In the genomic region with DNA sequence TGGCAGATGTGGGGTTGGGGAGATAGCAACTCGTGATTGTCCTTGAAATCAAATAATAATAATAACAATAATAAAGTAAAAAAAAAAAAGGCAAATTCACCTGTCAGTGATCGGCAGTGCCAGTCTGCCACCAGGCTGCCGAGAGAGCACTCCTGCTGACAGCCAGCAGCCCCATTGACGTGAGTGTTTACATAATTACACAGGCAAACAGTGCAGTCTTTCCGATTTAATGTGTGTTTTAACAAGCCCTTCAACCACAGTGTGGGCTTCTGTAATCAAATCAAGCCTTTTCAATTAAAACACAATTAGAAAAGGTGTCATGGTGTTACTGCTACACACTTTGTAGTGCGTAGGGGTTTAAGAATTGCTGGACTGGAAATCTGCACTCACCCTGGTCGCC, we compare ENCODE assay signal across 10 mouse cellular contexts. TPM values are rescaled to one million over a fixed set of nuclear protein-coding genes. Genes with fewer than 3 reads are reported as not detected.
DNase-seq lines count a peak whose midpoint lies in the region; ATAC-seq and TF ChIP-seq lines count a peak whose summit lies in the region.
"Had no signal": no experiment of that assay in that cellular context is flagged by ENCODE, and none has a peak within 500 bp of the region (broad histone marks: within the 10 kb centered on the region; RNA-seq: fewer than 3 reads in every experiment).

No protein-coding gene starts in this region.

- WGBS in hindbrain, embryonic 13.5 days, result 24% methylated on average over 7 of the region's 7 CpGs
- WGBS in hindbrain, embryonic 16.5 days, result 17% methylated on average over 7 of the region's 7 CpGs
- 27% methylated on average over 7 of the region's 7 CpGs for WGBS in embryonic facial prominence, embryonic 13.5 days
- WGBS in liver, embryonic 16.5 days (ENCODE audit: insufficient replicate concordance), result 24% methylated on average over 7 of the region's 7 CpGs

- no peak overlapping the region for H3K9ac ChIP-seq in hindbrain, embryonic 13.5 days
- no peak overlapping the region for H3K9ac ChIP-seq in hindbrain, embryonic 16.5 days (ENCODE audit: low read depth, low read length)
- H3K9ac ChIP-seq in embryonic facial prominence, embryonic 13.5 days, result no peak overlapping the region
- H3K9ac ChIP-seq in liver, embryonic 16.5 days (ENCODE audit: low read depth, low read length), result no peak overlapping the region

- no peak overlapping the region for H3K27ac ChIP-seq in hindbrain, embryonic 13.5 days
- no peak overlapping the region for H3K27ac ChIP-seq in hindbrain, embryonic 16.5 days (ENCODE audit: low read depth, low read length)
- no peak overlapping the region for H3K27ac ChIP-seq in bone marrow macrophage, adult 2 months (ENCODE audit: insufficient read depth, low read depth, low read length)
- no peak overlapping the region for H3K27ac ChIP-seq in embryonic facial prominence, embryonic 13.5 days
- H3K27ac ChIP-seq in liver, embryonic 16.5 days (ENCODE audit: low read length), result no peak overlapping the region

- no peak for TF ChIP-seq POLR2A in bone marrow macrophage, adult 2 months (IDR thresholded peaks at IDR 0.05; ENCODE audit: borderline replicate concordance, low read depth, low read length)

- H3K27me3 ChIP-seq in hindbrain, embryonic 13.5 days, result peaks cover 74% of the 10 kb centered on the region
- peaks cover 2% of the 10 kb centered on the region for H3K27me3 ChIP-seq in hindbrain, embryonic 16.5 days (replicated peaks; ENCODE audit: control insufficient read depth, insufficient read depth, low read length)
- peaks cover 44% of the 10 kb centered on the region for H3K27me3 ChIP-seq in embryonic facial prominence, embryonic 13.5 days
- H3K27me3 ChIP-seq in liver, embryonic 16.5 days (ENCODE audit: control insufficient read depth, insufficient read depth, low read depth, low read length), result no peaks in the 10 kb centered on the region

- no peak for DNase-seq in cerebellum, postnatal 10 days
- DNase-seq in cerebellum, postnatal 14 days, result no peak
- DNase-seq: kidney, adult 18-20 months had no signal

- H3K4me1 ChIP-seq in hindbrain, embryonic 13.5 days (replicated peaks), result peaks cover 10% of the 10 kb centered on the region; the same call in 1 of the 2 replicates
- H3K4me1 ChIP-seq in hindbrain, embryonic 16.5 days (ENCODE audit: control insufficient read depth, insufficient read depth, low read depth, low read length), result peaks cover 5% of the 10 kb centered on the region
- H3K4me1 ChIP-seq in bone marrow macrophage, adult 2 months (ENCODE audit: control insufficient read depth, insufficient read depth, low read length), result 0 out of 2 replicates have a peak, but pooled peaks cover 3% of the 10 kb centered on the region
- H3K4me1 ChIP-seq in embryonic facial prominence, embryonic 13.5 days, result peaks cover 7% of the 10 kb centered on the region
- H3K4me1 ChIP-seq in liver, embryonic 16.5 days (ENCODE audit: control insufficient read depth, low read depth, low read length), result no peaks in the 10 kb centered on the region

- no peak for TF ChIP-seq CTCF in bone marrow macrophage, adult 2 months (IDR thresholded peaks at IDR 0.05; ENCODE audit: low read depth, low read length)

- peak overlapping the region; percentile 31; the same call in 1 of the 2 replicates for H3K4me2 ChIP-seq in hindbrain, embryonic 13.5 days
- no peak overlapping the region; the same call in 1 of the 2 replicates for H3K4me2 ChIP-seq in hindbrain, embryonic 16.5 days (ENCODE audit: low read length)
- peak overlapping the region; percentile 30 for H3K4me2 ChIP-seq in embryonic facial prominence, embryonic 13.5 days
- H3K4me2 ChIP-seq in liver, embryonic 16.5 days (ENCODE audit: low read depth, low read length), result peak overlapping the region; percentile 33

- H3K36me3 ChIP-seq in hindbrain, embryonic 13.5 days, result no peaks in the 10 kb centered on the region
- H3K36me3 ChIP-seq in hindbrain, embryonic 16.5 days (ENCODE audit: control insufficient read depth, insufficient read depth, low read length), result no peaks in the 10 kb centered on the region
- no peaks in the 10 kb centered on the region for H3K36me3 ChIP-seq in embryonic facial prominence, embryonic 13.5 days
- no peaks in the 10 kb centered on the region for H3K36me3 ChIP-seq in liver, embryonic 16.5 days (ENCODE audit: control insufficient read depth, insufficient read depth)
- H3K36me3 ChIP-seq: G1E had no signal

- H3K4me3 ChIP-seq in hindbrain, embryonic 13.5 days, result no peak overlapping the region
- no peak overlapping the region; the same call in 1 of the 2 replicates for H3K4me3 ChIP-seq in hindbrain, embryonic 16.5 days (ENCODE audit: low read length)
- 0 out of 2 replicates have a peak overlapping the region, but pooled peaks have one; percentile 50 for H3K4me3 ChIP-seq in bone marrow macrophage, adult 2 months (ENCODE audit: insufficient read depth, low read length)
- no peak overlapping the region for H3K4me3 ChIP-seq in embryonic facial prominence, embryonic 13.5 days
- no peak overlapping the region for H3K4me3 ChIP-seq in liver, embryonic 16.5 days (ENCODE audit: low read depth, low read length)

- ATAC-seq in hindbrain, embryonic 13.5 days (ENCODE audit: low FRiP score), result no peak
- no peak for ATAC-seq in hindbrain, embryonic 16.5 days
- ATAC-seq in embryonic facial prominence, embryonic 13.5 days (ENCODE audit: insufficient number of reproducible peaks, insufficient read depth, low FRiP score, low TSS enrichment, low read depth), result no peak
- no peak for ATAC-seq in liver, embryonic 16.5 days (ENCODE audit: low read depth)

- H3K9me3 ChIP-seq in hindbrain, embryonic 13.5 days, result no peaks in the 10 kb centered on the region
- H3K9me3 ChIP-seq in hindbrain, embryonic 16.5 days (ENCODE audit: control insufficient read depth, low read length), result no peaks in the 10 kb centered on the region
- H3K9me3 ChIP-seq in embryonic facial prominence, embryonic 13.5 days, result no peaks in the 10 kb centered on the region; the same call in 1 of the 2 replicates
- H3K9me3 ChIP-seq in liver, embryonic 16.5 days (replicated peaks; ENCODE audit: control insufficient read depth, low read length), result no peaks in the 10 kb centered on the region
- H3K9me3 ChIP-seq: G1E had no signal

RNA-seq across cellular contexts. Expression of a gene that starts 24.1 kb away (rescaled TPM):
- polyA plus RNA-seq in hindbrain, embryonic 13.5 days (2015; fragmentation: Nextera tagmentation; extraction: Ambion mirVana), result 1.0 and 2.4 TPM in 2 replicates
- polyA plus RNA-seq in hindbrain, embryonic 16.5 days (2015; fragmentation: Nextera tagmentation; extraction: Ambion mirVana), result 2.1 and 2.2 TPM in 2 replicates
- polyA plus RNA-seq in bone marrow macrophage, adult 2 months (2012; ENCODE audit: insufficient read depth, insufficient read length, missing spikeins), result not detected in 2 replicates
- polyA plus RNA-seq in embryonic facial prominence, embryonic 13.5 days (2015; fragmentation: Nextera tagmentation; extraction: Ambion mirVana), result 0.24 and 0.26 TPM in 2 replicates
- 0.05 TPM in 1 of 2 replicates, not detected in the other for polyA plus RNA-seq in liver, embryonic 16.5 days (2015; fragmentation: Nextera tagmentation; extraction: Ambion mirVana)
- polyA plus RNA-seq: spleen, adult 2 months had no signal

RNA-seq across cellular contexts. Expression of a gene that starts 24.3 kb away (rescaled TPM):
- 49.0 and 52.2 TPM in 2 replicates for polyA plus RNA-seq in hindbrain, embryonic 13.5 days (2015; fragmentation: Nextera tagmentation; extraction: Ambion mirVana)
- polyA plus RNA-seq in hindbrain, embryonic 16.5 days (2015; fragmentation: Nextera tagmentation; extraction: Ambion mirVana), result 62.6 and 73.1 TPM in 2 replicates
- polyA plus RNA-seq in bone marrow macrophage, adult 2 months (2012; ENCODE audit: insufficient read depth, insufficient read length, missing spikeins), result 0.45 TPM in 1 of 2 replicates, not detected in the other
- polyA plus RNA-seq in embryonic facial prominence, embryonic 13.5 days (2015; fragmentation: Nextera tagmentation; extraction: Ambion mirVana), result 3.8 and 4.7 TPM in 2 replicates
- 0.21 and 0.22 TPM in 2 replicates for polyA plus RNA-seq in liver, embryonic 16.5 days (2015; fragmentation: Nextera tagmentation; extraction: Ambion mirVana)
- polyA plus RNA-seq: G1E had no signal
